ENCODE assay signal across 41 mouse cellular contexts in the genomic region with DNA sequence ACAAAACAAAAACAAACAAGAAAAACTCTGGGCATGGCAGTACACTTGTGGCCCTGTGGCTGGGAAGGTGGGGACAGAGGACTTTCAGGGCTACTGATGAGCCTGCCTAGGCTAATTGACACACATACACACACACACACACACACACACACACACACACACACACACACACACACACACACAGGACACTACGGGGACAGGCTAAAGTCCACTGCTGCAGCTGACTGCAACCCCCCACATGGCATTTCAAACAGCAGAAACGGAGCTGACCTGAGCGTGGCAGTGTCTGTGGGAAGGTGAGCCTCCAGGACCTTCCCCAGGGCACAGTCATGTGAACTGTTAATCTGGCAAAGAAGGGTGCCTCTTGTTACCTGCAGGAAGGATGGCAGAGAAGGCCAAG. TPM values are rescaled to one million over a fixed set of nuclear protein-coding genes. Genes with fewer than 3 reads are reported as not detected.
A peak's percentile ranks its signal among the peaks of the same experiment; 100 is the strongest.
DNase-seq lines count a peak whose midpoint lies in the region; ATAC-seq and TF ChIP-seq lines count a peak whose summit lies in the region.
"Had no signal": no experiment of that assay in that cellular context is flagged by ENCODE, and none has a peak within 500 bp of the region (broad histone marks: within the 10 kb centered on the region; RNA-seq: fewer than 3 reads in every experiment).

No protein-coding gene starts in this region.

- no peak for TF ChIP-seq EP300 in liver, embryonic 14.5 days (IDR thresholded peaks at IDR 0.05; ENCODE audit: low read depth)

- H3K9ac ChIP-seq in kidney, embryonic 16.5 days (replicated peaks; ENCODE audit: low read length): no peak overlapping the region
- no peak overlapping the region for H3K9ac ChIP-seq in liver, embryonic 14.5 days (replicated peaks)
- H3K9ac ChIP-seq: embryonic facial prominence, embryonic 15.5 days; forebrain, embryonic 13.5 days; heart, embryonic 12.5 days; hindbrain, embryonic 14.5 days; limb, embryonic 13.5 days; lung, embryonic 14.5 days had no signal

- intact Hi-C loops in left cerebral cortex, adult 2 months (cut with DNase I): no loop called here

- no peak for TF ChIP-seq CTCF in liver, embryonic 14.5 days (IDR thresholded peaks at IDR 0.05; ENCODE audit: low read depth)
- TF ChIP-seq CTCF in left cerebral cortex, adult 2 months (IDR thresholded peaks at IDR 0.05): no peak

- no peaks in the 10 kb centered on the region for H3K36me3 ChIP-seq in kidney, embryonic 16.5 days (ENCODE audit: insufficient read depth, low read length)
- no peaks in the 10 kb centered on the region for H3K36me3 ChIP-seq in liver, embryonic 14.5 days (replicated peaks; ENCODE audit: control insufficient read depth, insufficient read depth, low read depth)
- H3K36me3 ChIP-seq: embryonic facial prominence, embryonic 10.5 days; embryonic facial prominence, embryonic 15.5 days; heart, embryonic 12.5 days; limb, embryonic 13.5 days had no signal

- H3K9me3 ChIP-seq in kidney, embryonic 16.5 days (ENCODE audit: low read length): no peaks in the 10 kb centered on the region
- no peaks in the 10 kb centered on the region for H3K9me3 ChIP-seq in liver, embryonic 14.5 days (ENCODE audit: control insufficient read depth, low read length)
- H3K9me3 ChIP-seq: embryonic facial prominence, embryonic 10.5 days; embryonic facial prominence, embryonic 15.5 days; forebrain, embryonic 13.5 days; limb, embryonic 13.5 days had no signal

- no peak overlapping the region for H3K27ac ChIP-seq in kidney, embryonic 16.5 days (ENCODE audit: low read length)
- no peak overlapping the region for H3K27ac ChIP-seq in liver, embryonic 14.5 days
- H3K27ac ChIP-seq in left cerebral cortex, adult 2 months: no peak overlapping the region
- H3K27ac ChIP-seq: embryonic facial prominence, embryonic 10.5 days; embryonic facial prominence, embryonic 15.5 days; forebrain, embryonic 13.5 days; hindbrain, embryonic 14.5 days; layer of hippocampus, adult 2 months; limb, embryonic 13.5 days; stomach, postnatal 0 days had no signal

- 0 out of 2 replicates have a peak, but pooled peaks cover 3% of the 10 kb centered on the region for H3K4me1 ChIP-seq in kidney, embryonic 16.5 days (ENCODE audit: insufficient read depth, low read length)
- H3K4me1 ChIP-seq in liver, embryonic 14.5 days (replicated peaks; ENCODE audit: control insufficient read depth in 2 of 2, insufficient read depth in 2 of 2, low read length in 1 of 2): peaks cover 0 to 6% of the 10 kb centered on the region in 2 experiments; a peak in 1 of 4 replicates
- H3K4me1 ChIP-seq: embryonic facial prominence, embryonic 10.5 days; embryonic facial prominence, embryonic 15.5 days; forebrain, embryonic 13.5 days; limb, embryonic 13.5 days had no signal

- DNase-seq in kidney, postnatal 10 days: peak; percentile 32
- DNase-seq in liver: peak; percentile 42
- DNase-seq in liver, embryonic 14.5 days (ENCODE audit: low read depth in 3 of 3, low spot score in 3 of 3): peak in 1 of 3 experiments; percentile 16
- no peak for DNase-seq in frontal cortex, postnatal 25 days (ENCODE audit: low spot score in 2 of 2)
- no peak for DNase-seq in thymus, postnatal 0 days (ENCODE audit: low spot score)
- DNase-seq in left cerebral cortex, adult 2 months (ENCODE audit: extremely low spot score in 1 of 2, low spot score in 2 of 2): no peak
- no peak for DNase-seq in gastrocnemius, postnatal 25 days
- DNase-seq: adrenal gland, postnatal 14 days; cerebellum, adult 11-12 months; cerebellum, postnatal 14 days; gastrocnemius, postnatal 36 days; heart, adult 18-20 months; heart, postnatal 4 days; lung, embryonic 14.5 days; lung, postnatal 14 days; right cerebral cortex, adult 18-20 months; spleen, adult 18-20 months; thymus, adult 18-20 months; thymus, postnatal 36 days had no signal

- no peaks in the 10 kb centered on the region for H3K27me3 ChIP-seq in kidney, embryonic 16.5 days (ENCODE audit: insufficient read depth, low read length)
- no peaks in the 10 kb centered on the region for H3K27me3 ChIP-seq in liver, embryonic 14.5 days (ENCODE audit: control insufficient read depth, insufficient read depth, low read length)
- H3K27me3 ChIP-seq: embryonic facial prominence, embryonic 15.5 days; forebrain, embryonic 13.5 days; heart, embryonic 12.5 days had no signal

- H3K4me2 ChIP-seq in kidney, embryonic 16.5 days (replicated peaks; ENCODE audit: low read depth, low read length): no peak overlapping the region
- no peak overlapping the region for H3K4me2 ChIP-seq in liver, embryonic 14.5 days (ENCODE audit: low read depth)
- H3K4me2 ChIP-seq: embryonic facial prominence, embryonic 15.5 days; forebrain, embryonic 13.5 days; heart, embryonic 12.5 days; hindbrain, embryonic 14.5 days; limb, embryonic 13.5 days; lung, embryonic 14.5 days; midbrain, embryonic 11.5 days had no signal

- ATAC-seq in kidney, embryonic 16.5 days (ENCODE audit: low FRiP score, low TSS enrichment): 0 out of 2 replicates have a peak, but pooled peaks have one; percentile 46
- ATAC-seq in liver, embryonic 14.5 days (ENCODE audit: insufficient read depth): peak; percentile 64
- ATAC-seq: CD4-positive, CD25-positive, alpha-beta regulatory T cell, adult 4 months; forebrain, embryonic 13.5 days; intestine, postnatal 0 days; midbrain, embryonic 16.5 days had no signal

- no peak overlapping the region for H3K4me3 ChIP-seq in kidney, embryonic 16.5 days (ENCODE audit: low read length)
- no peak overlapping the region for H3K4me3 ChIP-seq in liver, embryonic 14.5 days (ENCODE audit: insufficient read depth in 1 of 2, low read depth in 2 of 2, low read length in 2 of 2)
- H3K4me3 ChIP-seq in left cerebral cortex, adult 2 months: no peak overlapping the region
- H3K4me3 ChIP-seq: embryonic facial prominence, embryonic 10.5 days; embryonic facial prominence, embryonic 15.5 days; forebrain, embryonic 13.5 days; heart, embryonic 12.5 days; layer of hippocampus, adult 2 months; limb, embryonic 13.5 days had no signal

- WGBS in kidney, embryonic 16.5 days: 39% methylated on average over 3 of the region's 3 CpGs
- 36% methylated on average over 3 of the region's 3 CpGs for WGBS in liver, embryonic 14.5 days (ENCODE audit: insufficient replicate concordance)

RNA-seq across cellular contexts. Expression of gene Tpsab1, which starts 3.9 kb away (rescaled TPM):
- polyA plus RNA-seq in kidney, embryonic 16.5 days (2015; fragmentation: Nextera tagmentation; extraction: Ambion mirVana): 0.36 and 0.49 TPM in 2 replicates
- not detected in 2 replicates for polyA plus RNA-seq in liver, embryonic 14.5 days (2012; rRNA removed)
- polyA plus RNA-seq in liver, embryonic 14.5 days (2014; fragmentation: Nextera tagmentation; extraction: Ambion mirVana): not detected in 2 replicates
- 0.30 and 0.40 TPM in 2 replicates for polyA plus RNA-seq in thymus, postnatal 0 days (2015; fragmentation: Nextera tagmentation; extraction: Ambion mirVana)
- total RNA-seq in left cerebral cortex, adult 2 months (2021): not detected
- 1 to 10 TPM; 1.3 to 3.1 TPM for total RNA-seq in gastrocnemius, postnatal 25 days (2021)
- total RNA-seq: layer of hippocampus, adult 2 months; layer of hippocampus, postnatal 14 days; left cerebral cortex, adult 8-10 months; left cerebral cortex, postnatal 36 days; megakaryocyte progenitor cell, adult 5-6 weeks; neutrophil, adult 5-6 weeks had no signal
- polyA plus RNA-seq: CD4-positive, CD25-positive, alpha-beta regulatory T cell, adult 4 months; cortical plate, adult 2 months; embryonic facial prominence, embryonic 10.5 days; forebrain, embryonic 13.5 days; heart, embryonic 12.5 days; hindbrain, embryonic 14.5 days; lung, embryonic 14.5 days; midbrain, embryonic 11.5 days; midbrain, embryonic 16.5 days; neural tube, embryonic 11.5 days had no signal

RNA-seq across cellular contexts. Expression of gene Prss29, which starts 23.0 kb away (rescaled TPM):
- not detected in 2 replicates for polyA plus RNA-seq in kidney, embryonic 16.5 days (2015; fragmentation: Nextera tagmentation; extraction: Ambion mirVana)
- polyA plus RNA-seq in liver, embryonic 14.5 days (2012; rRNA removed): not detected in 2 replicates
- polyA plus RNA-seq in liver, embryonic 14.5 days (2014; fragmentation: Nextera tagmentation; extraction: Ambion mirVana): not detected in 2 replicates
- polyA plus RNA-seq in thymus, postnatal 0 days (2015; fragmentation: Nextera tagmentation; extraction: Ambion mirVana): 1.6 and 1.9 TPM in 2 replicates
- not detected for total RNA-seq in left cerebral cortex, adult 2 months (2021)
- total RNA-seq in gastrocnemius, postnatal 25 days (2021): not detected
- total RNA-seq: adrenal gland, postnatal 14 days; gastrocnemius, adult 18-20 months; gastrocnemius, postnatal 36 days; heart, adult 18-20 months; heart, postnatal 4 days; layer of hippocampus, adult 2 months; layer of hippocampus, postnatal 14 days; left cerebral cortex, adult 8-10 months; left cerebral cortex, postnatal 36 days; megakaryocyte progenitor cell, adult 5-6 weeks; neutrophil, adult 5-6 weeks had no signal
- polyA plus RNA-seq: CD4-positive, CD25-positive, alpha-beta regulatory T cell, adult 4 months; cortical plate, adult 2 months; embryonic facial prominence, embryonic 10.5 days; embryonic facial prominence, embryonic 15.5 days; forebrain, embryonic 13.5 days; heart, embryonic 12.5 days; heart, postnatal 0 days; hindbrain, embryonic 14.5 days; intestine, postnatal 0 days; limb, embryonic 13.5 days; lung, embryonic 14.5 days; midbrain, embryonic 11.5 days; midbrain, embryonic 16.5 days; neural tube, embryonic 11.5 days; stomach, postnatal 0 days had no signal

RNA-seq across cellular contexts. Expression of gene Tpsb2, which starts 24.6 kb away (rescaled TPM):
- 2.0 and 2.2 TPM in 2 replicates for polyA plus RNA-seq in kidney, embryonic 16.5 days (2015; fragmentation: Nextera tagmentation; extraction: Ambion mirVana)
- 0.11 and 0.12 TPM in 2 replicates for polyA plus RNA-seq in liver, embryonic 14.5 days (2012; rRNA removed)
- polyA plus RNA-seq in liver, embryonic 14.5 days (2014; fragmentation: Nextera tagmentation; extraction: Ambion mirVana): 0.44 TPM in 1 of 2 replicates, not detected in the other
- polyA plus RNA-seq in thymus, postnatal 0 days (2015; fragmentation: Nextera tagmentation; extraction: Ambion mirVana): 8.0 and 9.1 TPM in 2 replicates
- not detected for total RNA-seq in left cerebral cortex, adult 2 months (2021)
- 1 to 10 TPM; 3.4 to 7.6 TPM for total RNA-seq in gastrocnemius, postnatal 25 days (2021)
- total RNA-seq: left cerebral cortex, adult 8-10 months; left cerebral cortex, postnatal 36 days; megakaryocyte progenitor cell, adult 5-6 weeks; neutrophil, adult 5-6 weeks had no signal
- polyA plus RNA-seq: CD4-positive, CD25-positive, alpha-beta regulatory T cell, adult 4 months; embryonic facial prominence, embryonic 10.5 days; forebrain, embryonic 13.5 days; heart, embryonic 12.5 days; midbrain, embryonic 11.5 days; neural tube, embryonic 11.5 days had no signal

RNA-seq across cellular contexts. Expression of gene Tpsg1, which starts 27.6 kb away (rescaled TPM):
- 0.25 TPM in 1 of 2 replicates, not detected in the other for polyA plus RNA-seq in kidney, embryonic 16.5 days (2015; fragmentation: Nextera tagmentation; extraction: Ambion mirVana)
- 0.51 and 0.93 TPM in 2 replicates for polyA plus RNA-seq in liver, embryonic 14.5 days (2012; rRNA removed)
- polyA plus RNA-seq in liver, embryonic 14.5 days (2014; fragmentation: Nextera tagmentation; extraction: Ambion mirVana): 0.49 and 0.53 TPM in 2 replicates
- 0.36 and 0.52 TPM in 2 replicates for polyA plus RNA-seq in thymus, postnatal 0 days (2015; fragmentation: Nextera tagmentation; extraction: Ambion mirVana)
- not detected for total RNA-seq in left cerebral cortex, adult 2 months (2021)
- total RNA-seq in gastrocnemius, postnatal 25 days (2021): not detected
- total RNA-seq: adrenal gland, postnatal 14 days; heart, adult 18-20 months; layer of hippocampus, adult 2 months; layer of hippocampus, postnatal 14 days; left cerebral cortex, adult 8-10 months; left cerebral cortex, postnatal 36 days; megakaryocyte progenitor cell, adult 5-6 weeks; neutrophil, adult 5-6 weeks had no signal
- polyA plus RNA-seq: CD4-positive, CD25-positive, alpha-beta regulatory T cell, adult 4 months; cortical plate, adult 2 months; embryonic facial prominence, embryonic 10.5 days; heart, embryonic 12.5 days; midbrain, embryonic 11.5 days had no signal

RNA-seq across cellular contexts. Expression of gene Prss28, which starts 33.0 kb away (rescaled TPM):
- polyA plus RNA-seq in kidney, embryonic 16.5 days (2015; fragmentation: Nextera tagmentation; extraction: Ambion mirVana): not detected in 2 replicates
- polyA plus RNA-seq in liver, embryonic 14.5 days (2012; rRNA removed): not detected in 2 replicates
- not detected in 2 replicates for polyA plus RNA-seq in liver, embryonic 14.5 days (2014; fragmentation: Nextera tagmentation; extraction: Ambion mirVana)
- polyA plus RNA-seq in thymus, postnatal 0 days (2015; fragmentation: Nextera tagmentation; extraction: Ambion mirVana): 0.30 TPM in 1 of 2 replicates, not detected in the other
- total RNA-seq in left cerebral cortex, adult 2 months (2021): not detected
- not detected for total RNA-seq in gastrocnemius, postnatal 25 days (2021)
- total RNA-seq: adrenal gland, postnatal 14 days; gastrocnemius, adult 18-20 months; gastrocnemius, postnatal 36 days; heart, adult 18-20 months; heart, postnatal 4 days; layer of hippocampus, adult 2 months; layer of hippocampus, postnatal 14 days; left cerebral cortex, adult 8-10 months; left cerebral cortex, postnatal 36 days; megakaryocyte progenitor cell, adult 5-6 weeks; neutrophil, adult 5-6 weeks had no signal
- polyA plus RNA-seq: CD4-positive, CD25-positive, alpha-beta regulatory T cell, adult 4 months; cortical plate, adult 2 months; embryonic facial prominence, embryonic 10.5 days; embryonic facial prominence, embryonic 15.5 days; forebrain, embryonic 13.5 days; heart, embryonic 12.5 days; heart, postnatal 0 days; hindbrain, embryonic 14.5 days; intestine, postnatal 0 days; limb, embryonic 13.5 days; lung, embryonic 14.5 days; midbrain, embryonic 11.5 days; midbrain, embryonic 16.5 days; neural tube, embryonic 11.5 days; stomach, postnatal 0 days had no signal

Comparison
In these comparisons a context has a peak if more than half of its experiments do, and no peak if none do; other contexts are left out.
1. DNase-seq: peak in kidney, postnatal 10 days (single experiment) and liver (single experiment); none in frontal cortex, postnatal 25 days (0 of 2), thymus, postnatal 0 days (single experiment), left cerebral cortex, adult 2 months (0 of 2) and gastrocnemius, postnatal 25 days (single experiment).